29 mouse cellular contexts compared by ENCODE assay signal in genomic region chr7:123733061-123733460, GRCm38 (mm10).
DNase-seq lines count a peak whose midpoint lies in the region.
"Had no signal": no experiment of that assay in that cellular context is flagged by ENCODE, and none has a peak within 500 bp of the region (broad histone marks: within the 10 kb centered on the region; RNA-seq: fewer than 3 reads in every experiment).

No protein-coding gene starts in this region.

- intact Hi-C loops in left cerebral cortex, postnatal 4 days (cut with DNase I): no loop called here
- intact Hi-C loops in left cerebral cortex, postnatal 25 days (cut with DNase I): loop anchor here (1.0 to 2.0 kb wide), 3 partner anchors 20 to 72 kb away; no protein-coding TSS in a partner anchor

- H3K4me1 ChIP-seq in forebrain, embryonic 10.5 days: no peaks in the 10 kb centered on the region
- H3K4me1 ChIP-seq: embryonic facial prominence, embryonic 10.5 days; embryonic facial prominence, embryonic 15.5 days; forebrain, embryonic 13.5 days; hindbrain, embryonic 12.5 days; stomach, embryonic 15.5 days had no signal

- 88% methylated on average over 3 of the region's 3 CpGs for WGBS in forebrain, embryonic 10.5 days

- no peak overlapping the region for H3K27ac ChIP-seq in forebrain, embryonic 10.5 days
- H3K27ac ChIP-seq: embryonic facial prominence, embryonic 10.5 days; embryonic facial prominence, embryonic 15.5 days; forebrain, embryonic 13.5 days; hindbrain, embryonic 12.5 days; kidney, postnatal 0 days; liver, embryonic 14.5 days; macrophage; midbrain, embryonic 13.5 days; stomach, embryonic 15.5 days had no signal

- H3K36me3 ChIP-seq in forebrain, embryonic 10.5 days (replicated peaks): no peaks in the 10 kb centered on the region
- H3K36me3 ChIP-seq: embryonic facial prominence, embryonic 10.5 days; embryonic facial prominence, embryonic 15.5 days; G1E; hindbrain, embryonic 12.5 days; midbrain, embryonic 13.5 days; stomach, embryonic 15.5 days had no signal

- peak; percentile 32 to 65 for DNase-seq in frontal cortex, adult 2 months (ENCODE audit: extremely low spot score in 1 of 2, low spot score in 1 of 2)
- no peak for DNase-seq in frontal cortex, postnatal 25 days (ENCODE audit: low spot score in 2 of 2)
- peak; percentile 27 to 57 for DNase-seq in left cerebral cortex, adult 9 months (ENCODE audit: low spot score in 2 of 2)
- DNase-seq in left cerebral cortex, postnatal 4 days: no peak
- DNase-seq in left cerebral cortex, postnatal 25 days (ENCODE audit: low spot score in 2 of 2): peak; percentile 39 to 90
- no peak for DNase-seq in forebrain, embryonic 10.5 days (ENCODE audit: extremely low spot score, low spot score)
- no peak for DNase-seq in urinary bladder, adult 2 months (ENCODE audit: low spot score)
- DNase-seq: adrenal gland, adult 8-10 months; cerebellum, adult 8-10 months; cerebellum, postnatal 25 days; gastrocnemius, postnatal 10 days; heart, postnatal 36 days; kidney, adult 8-10 months; kidney, postnatal 4 days; liver; lung, adult 2 months; lung, postnatal 10 days; retina, postnatal 1 day; thymus, postnatal 14 days had no signal

- no peak overlapping the region for H3K4me3 ChIP-seq in forebrain, embryonic 10.5 days
- H3K4me3 ChIP-seq: embryonic facial prominence, embryonic 10.5 days; embryonic facial prominence, embryonic 15.5 days; forebrain, embryonic 13.5 days; hindbrain, embryonic 12.5 days; midbrain, embryonic 13.5 days; stomach, embryonic 15.5 days had no signal

- no peaks in the 10 kb centered on the region for H3K27me3 ChIP-seq in forebrain, embryonic 10.5 days (ENCODE audit: poor library complexity, severe bottlenecking)
- H3K27me3 ChIP-seq: embryonic facial prominence, embryonic 15.5 days; forebrain, embryonic 13.5 days; hindbrain, embryonic 12.5 days; midbrain, embryonic 13.5 days; stomach, embryonic 15.5 days had no signal

- H3K9me3 ChIP-seq in forebrain, embryonic 10.5 days: no peaks in the 10 kb centered on the region; the same call in 1 of the 2 replicates
- H3K9me3 ChIP-seq: embryonic facial prominence, embryonic 10.5 days; embryonic facial prominence, embryonic 15.5 days; hindbrain, embryonic 12.5 days; midbrain, embryonic 13.5 days; stomach, embryonic 15.5 days had no signal

Comparison
In these comparisons a context has a peak if more than half of its experiments do, and no peak if none do; other contexts are left out.
1. DNase-seq: peak in frontal cortex, adult 2 months (2 of 2), left cerebral cortex, adult 9 months (2 of 2) and left cerebral cortex, postnatal 25 days (2 of 2); none in frontal cortex, postnatal 25 days (0 of 2), left cerebral cortex, postnatal 4 days (single experiment), forebrain, embryonic 10.5 days (single experiment) and urinary bladder, adult 2 months (single experiment).